Mouse (Mus musculus) midbrain, embryonic 11.5 days (tissue): ENCODE measurements around the gene Olfr1298. TPM values are rescaled to one million over a fixed set of nuclear protein-coding genes. Genes with fewer than 3 reads are reported as not detected.

ENCODE experiments used
- ATAC-seq: fragments of 200-750 bp; cut with Nextera tagmentation; 2 replicates; pipeline ENCODE4 v1.8.0; 2017; ENCODE audit warnings: moderate TSS enrichment, moderate library complexity; ENCODE audit not compliant: low FRiP score
- DNase-seq: peaks from one replicate; pipeline ENCODE4 v3.0.0; 2015; ENCODE audit warnings: low spot score; ENCODE audit errors: missing footprints
- H3K27ac ChIP-seq: fragments of 300-500 bp; sonication (generic); 2 replicates; pipeline ENCODE4 v1.5.1; 2014; ENCODE audit warnings: low read depth, low read length
- H3K27me3 ChIP-seq: fragments of 300-500 bp; sonication (generic); 2 replicates; pipeline ENCODE4 v1.6.1; 2014; ENCODE audit warnings: mild to moderate bottlenecking, low read length, moderate library complexity, mixed read lengths; ENCODE audit not compliant: control insufficient read depth, insufficient read depth
- H3K36me3 ChIP-seq: fragments of 300-500 bp; sonication (generic); 2 replicates; pipeline ENCODE4 v1.6.1; 2014; ENCODE audit warnings: mild to moderate bottlenecking, low read length, moderate library complexity, mixed read lengths; ENCODE audit not compliant: control insufficient read depth, insufficient read depth
- H3K4me1 ChIP-seq: fragments of 300-500 bp; sonication (generic); 2 replicates; pipeline ENCODE4 v1.6.1; 2014; ENCODE audit warnings: low read length; ENCODE audit not compliant: control insufficient read depth, insufficient read depth
- H3K4me2 ChIP-seq: fragments of 300-500 bp; sonication (generic); 2 replicates; pipeline ENCODE4 v1.6.1; 2014; ENCODE audit warnings: mild to moderate bottlenecking, moderate library complexity
- H3K4me3 ChIP-seq: fragments of 300-500 bp; sonication (generic); 2 replicates; pipeline ENCODE4 v1.5.1; 2014; ENCODE audit warnings: low read depth, low read length
- H3K9ac ChIP-seq: fragments of 300-500 bp; sonication (generic); 2 replicates; pipeline ENCODE4 v1.6.1; 2014; ENCODE audit warnings: low read length
- H3K9me3 ChIP-seq: fragments of 300-500 bp; sonication (generic); 2 replicates; pipeline ENCODE4 v1.6.1; 2016; ENCODE audit warnings: low read length; ENCODE audit not compliant: control insufficient read depth
- WGBS: fragments of 180-500 bp; shearing (Covaris S2); extraction: QIAGEN DNeasy Blood & Tissue Kit; methylation state at CpG from one replicate; pipeline ENCODE4 v1.1.7; 2014; 5-methylcytosine and 5-hydroxymethylcytosine counted together
- polyA plus RNA-seq: library from polyadenylated mRNA; unstranded; fragments of >200 nt; fragmentation: Nextera tagmentation; extraction: Ambion mirVana; gene quantifications from 2 replicates; pipeline ENCODE4 v1.2.1, GENCODE M21; 2014

Olfr1298 gene
- not detected in 2 replicates for polyA plus RNA-seq

DNA sequence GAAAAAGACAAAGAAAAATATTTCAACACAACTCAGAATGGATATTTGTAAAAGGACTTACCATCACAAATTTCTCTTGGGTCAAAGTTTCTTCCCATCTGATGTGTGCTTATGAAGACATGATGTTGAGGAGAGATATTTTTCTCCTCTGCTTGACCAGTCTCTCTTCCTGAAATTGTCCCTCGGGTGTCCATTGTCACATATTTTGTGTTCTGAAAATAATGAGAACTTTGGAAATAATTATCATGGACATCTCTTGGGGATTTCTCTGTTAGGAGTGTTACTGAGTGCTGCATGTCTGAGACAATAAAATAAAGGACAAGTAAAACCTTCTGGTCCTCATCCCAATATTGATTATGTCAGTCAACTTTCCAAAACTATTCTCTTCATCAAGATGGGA lies at the start of gene Olfr1298:
Olfr1298 (minus strand) TSS at position 101 of the 400 bp plus-strand sequence.
- Histone ChIP-seq H3K27ac (no peak within 1 kb of the TSS), H3K4me2 (no peak within 1 kb of the TSS), H3K4me3 (no peak within 1 kb of the TSS), H3K9me3 (no peaks in the 10 kb centered on the region), H3K4me1 (no peaks in the 10 kb centered on the region), H3K36me3 (no peaks in the 10 kb centered on the region), H3K9ac (no peak within 1 kb of the TSS), H3K27me3 (no peaks in the 10 kb centered on the region)
- no peak for ATAC-seq
- no peak for DNase-seq
- 75% methylated on average over 1 of the region's 1 CpGs for WGBS

DNA sequence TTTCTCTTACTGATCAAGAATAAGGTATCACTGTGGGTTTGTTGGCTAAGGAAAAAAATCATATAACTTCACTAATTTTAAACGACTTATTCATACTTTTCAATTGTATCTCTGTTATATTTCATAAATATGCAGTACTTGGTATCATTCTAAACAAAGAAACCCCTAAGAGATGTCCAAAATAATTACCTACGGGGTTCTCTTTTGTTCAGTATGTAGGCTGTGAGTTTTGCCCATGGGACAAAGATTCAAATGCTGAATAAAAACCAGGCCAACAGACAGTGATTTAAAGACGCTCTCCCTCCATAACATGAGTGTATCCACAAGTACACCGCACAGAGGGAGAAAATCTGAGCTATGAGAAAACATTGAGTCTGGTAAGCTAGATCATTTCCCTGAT lies 12.1 kb upstream of the Olfr1298 start, which contains the start of gene Olfr1299:
Olfr1299 (plus strand) TSS at position 301 of the 400 bp plus-strand sequence.
- no peak for ATAC-seq
- H3K9me3 ChIP-seq: no peaks in the 10 kb centered on the region
- WGBS: 79% methylated on average over 4 of the region's 4 CpGs

GRCm38 (mm10) chr2:111626397-111626796 lies 22.6 kb downstream of the Olfr1298 start, which contains the start of gene Olfr1297:
Gene Olfr1297, minus strand, starts transcription at chr2:111626497.
- no peak within 1 kb of the TSS for H3K27ac ChIP-seq
- no peaks in the 10 kb centered on the region for H3K27me3 ChIP-seq
- no peaks in the 10 kb centered on the region for H3K36me3 ChIP-seq
- no peak within 1 kb of the TSS for H3K9ac ChIP-seq
- 68% methylated on average over 1 of the region's 1 CpGs for WGBS
- no peak within 1 kb of the TSS for H3K4me3 ChIP-seq
- no peaks in the 10 kb centered on the region for H3K9me3 ChIP-seq
- DNase-seq (no peak), ATAC-seq (no peak)
- H3K4me2 ChIP-seq: no peak within 1 kb of the TSS
- no peaks in the 10 kb centered on the region for H3K4me1 ChIP-seq

More for the DNA sequence above, 12.1 kb upstream of the Olfr1298 start, which contains the start of gene Olfr1299:
- Histone ChIP-seq H3K27ac (no peak within 1 kb of the TSS), H3K36me3 (no peaks in the 10 kb centered on the region), H3K4me2 (no peak within 1 kb of the TSS), H3K9ac (no peak within 1 kb of the TSS), H3K4me3 (no peak within 1 kb of the TSS), H3K4me1 (no peaks in the 10 kb centered on the region), H3K27me3 (no peaks in the 10 kb centered on the region)
- DNase-seq: no peak

Other genes starting within 250 kb of the Olfr1298 start
- gene Olfr1286, start 226.1 kb downstream of the Olfr1298 start, polyA plus RNA-seq: not detected in 2 replicates
- not detected in 2 replicates for gene Olfr1287, start 200.1 kb downstream of the Olfr1298 start, polyA plus RNA-seq
- not detected in 2 replicates for gene Olfr1288, start 175.1 kb downstream of the Olfr1298 start, polyA plus RNA-seq
- gene Olfr1289, start 168.4 kb downstream of the Olfr1298 start, polyA plus RNA-seq: not detected in 2 replicates
- 0.16 TPM in 1 of 2 replicates, not detected in the other for gene Olfr1290, start 155.4 kb downstream of the Olfr1298 start, polyA plus RNA-seq
- gene Olfr1291-ps1, start 152.0 kb downstream of the Olfr1298 start, polyA plus RNA-seq: not detected in 2 replicates
- gene Olfr1293-ps, start 124.0 kb downstream of the Olfr1298 start, polyA plus RNA-seq: not detected in 2 replicates
- gene Olfr1294, start 108.9 kb downstream of the Olfr1298 start, polyA plus RNA-seq: not detected in 2 replicates
- not detected in 2 replicates for gene Olfr1295, start 79.5 kb downstream of the Olfr1298 start, polyA plus RNA-seq
- not detected in 2 replicates for gene Olfr1297, start 22.7 kb downstream of the Olfr1298 start, polyA plus RNA-seq
- not detected in 2 replicates for gene Olfr1299, start 12.2 kb upstream of the Olfr1298 start, polyA plus RNA-seq
- not detected in 2 replicates for gene Olfr1301, start 101.8 kb upstream of the Olfr1298 start, polyA plus RNA-seq
- not detected in 2 replicates for gene Olfr1302, start 128.2 kb upstream of the Olfr1298 start, polyA plus RNA-seq
- not detected in 2 replicates for gene Olfr1303, start 171.1 kb upstream of the Olfr1298 start, polyA plus RNA-seq
- gene Olfr1305, start 227.9 kb upstream of the Olfr1298 start, polyA plus RNA-seq: not detected in 2 replicates